Mouse (Mus musculus): ENCODE data around the gene Rgs7. TPM values are rescaled to one million over a fixed set of nuclear protein-coding genes. Genes with fewer than 3 reads are reported as not detected.

Gene Rgs7
- polyA plus RNA-seq, 1 experiment from 2014 or later: 58.2 TPM

DNA sequence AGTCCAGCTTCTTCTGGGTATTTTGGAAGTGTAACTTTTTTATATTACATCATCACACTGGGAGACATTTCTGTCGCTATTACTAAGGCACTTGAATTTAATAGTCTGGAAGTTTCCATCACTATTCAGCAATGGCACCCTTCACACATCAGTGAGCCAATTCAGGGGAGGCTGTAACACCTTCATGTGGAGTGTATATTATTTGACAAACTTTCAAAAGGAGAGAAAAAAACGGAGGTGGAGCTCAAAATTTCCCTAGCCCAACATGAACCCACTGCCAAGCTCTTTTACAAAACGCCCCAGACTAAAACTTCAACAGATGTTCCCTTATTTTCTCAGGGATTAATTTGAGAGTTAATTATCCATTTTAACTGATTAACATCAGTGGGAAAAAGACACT is 191.9 kb downstream of the Rgs7 start:
- 58% methylated on average over 3 of the region's 3 CpGs for WGBS
- Histone ChIP-seq H3K9ac (replicated peaks; ENCODE audit: low read depth, low read length) (no peak overlapping the region), H3K27ac (ENCODE audit: low read depth, low read length) (no peak overlapping the region), H3K27me3 (ENCODE audit: control insufficient read depth, insufficient read depth, low read length) (no peaks in the 10 kb centered on the region), H3K4me3 (ENCODE audit: low read depth, low read length) (no peak overlapping the region), H3K4me2 (ENCODE audit: low read depth, low read length) (no peak overlapping the region), H3K4me1 (ENCODE audit: control insufficient read depth, insufficient read depth, low read length) (peaks cover 4% of the 10 kb centered on the region; the same call in 1 of the 2 replicates), H3K36me3 (ENCODE audit: control insufficient read depth, insufficient read depth, low read length) (no peaks in the 10 kb centered on the region), H3K9me3 (ENCODE audit: control insufficient read depth, low read length) (no peaks in the 10 kb centered on the region)
- ATAC-seq (ENCODE audit: low read depth): no peak

DNA sequence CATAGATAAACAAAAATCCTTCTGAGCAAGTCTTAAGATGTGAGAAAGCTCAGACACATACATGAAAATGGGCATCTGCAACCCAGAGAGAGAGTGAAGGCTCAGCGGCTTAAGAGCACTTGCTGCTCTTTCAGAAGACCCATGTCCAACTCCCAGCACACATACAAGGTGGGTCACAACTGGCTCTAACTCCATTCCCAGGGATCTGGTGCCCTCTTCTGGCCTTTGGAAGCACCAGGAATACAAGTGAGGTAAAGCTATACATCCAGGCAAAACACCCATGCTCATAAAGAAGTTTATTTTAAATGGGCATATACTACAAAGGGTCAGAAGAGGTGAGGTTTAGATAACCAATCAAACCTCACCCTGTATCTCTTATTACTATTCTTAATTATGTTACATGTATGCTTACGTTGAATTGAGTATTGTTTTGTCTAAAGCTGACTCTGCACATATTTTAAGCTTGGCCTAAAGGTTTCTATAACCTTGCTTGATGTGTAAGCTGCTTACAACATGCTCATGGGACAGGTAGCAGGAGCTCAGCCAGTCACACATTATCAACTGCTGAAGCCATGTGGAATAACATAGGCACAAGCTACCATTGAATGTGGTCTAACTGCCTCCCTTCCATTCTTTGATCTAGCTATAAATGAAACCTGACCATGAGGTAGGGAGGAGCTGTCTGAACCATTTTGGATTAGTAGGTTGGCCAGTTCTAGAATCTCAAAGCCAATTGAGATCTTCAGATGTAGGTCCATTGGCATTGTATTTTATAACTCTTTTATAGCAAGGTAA is 192.5 kb downstream of the Rgs7 start:
- ATAC-seq (ENCODE audit: low read depth): no peak
- 86% methylated on average over 2 of the region's 2 CpGs for WGBS
- Histone ChIP-seq H3K4me2 (ENCODE audit: low read depth, low read length) (no peak overlapping the region), H3K27me3 (ENCODE audit: control insufficient read depth, insufficient read depth, low read length) (no peaks in the 10 kb centered on the region), H3K27ac (ENCODE audit: low read depth, low read length) (no peak overlapping the region), H3K4me1 (ENCODE audit: control insufficient read depth, insufficient read depth, low read length) (peaks cover 4% of the 10 kb centered on the region; the same call in 1 of the 2 replicates), H3K9ac (replicated peaks; ENCODE audit: low read depth, low read length) (no peak overlapping the region), H3K9me3 (ENCODE audit: control insufficient read depth, low read length) (no peaks in the 10 kb centered on the region), H3K36me3 (ENCODE audit: control insufficient read depth, insufficient read depth, low read length) (no peaks in the 10 kb centered on the region), H3K4me3 (ENCODE audit: low read depth, low read length) (no peak overlapping the region)

DNA sequence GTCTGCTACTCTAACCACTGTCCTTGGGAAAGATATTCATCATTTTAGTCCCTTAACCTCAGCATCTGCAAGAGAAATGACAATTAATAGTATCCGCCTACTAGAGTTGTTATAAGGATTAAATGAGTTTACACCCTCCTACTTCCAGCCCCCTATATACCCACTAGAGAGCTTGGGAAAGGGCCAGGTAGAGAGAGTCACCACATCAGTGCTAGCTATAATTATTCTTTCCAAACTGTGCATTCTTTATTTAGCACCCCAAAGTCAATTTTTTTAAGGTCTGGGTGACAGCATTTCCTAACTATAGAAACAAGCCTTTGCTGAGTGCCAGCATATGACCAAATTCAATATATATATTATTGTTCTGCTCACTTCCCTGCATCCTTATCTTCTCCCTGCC is 195.4 kb downstream of the Rgs7 start:
- Histone ChIP-seq H3K4me1 (ENCODE audit: control insufficient read depth, insufficient read depth, low read length) (peaks cover 4% of the 10 kb centered on the region; the same call in 1 of the 2 replicates), H3K9ac (replicated peaks; ENCODE audit: low read depth, low read length) (no peak overlapping the region), H3K4me3 (ENCODE audit: low read depth, low read length) (no peak overlapping the region), H3K27me3 (ENCODE audit: control insufficient read depth, insufficient read depth, low read length) (no peaks in the 10 kb centered on the region), H3K36me3 (ENCODE audit: control insufficient read depth, insufficient read depth, low read length) (no peaks in the 10 kb centered on the region), H3K4me2 (ENCODE audit: low read depth, low read length) (no peak overlapping the region), H3K27ac (ENCODE audit: low read depth, low read length) (no peak overlapping the region), H3K9me3 (ENCODE audit: control insufficient read depth, low read length) (no peaks in the 10 kb centered on the region)
- whole genome bisulfite sequencing: 86% methylated on average over 1 of the region's 1 CpGs
- ATAC-seq (ENCODE audit: low read depth): no peak

DNA sequence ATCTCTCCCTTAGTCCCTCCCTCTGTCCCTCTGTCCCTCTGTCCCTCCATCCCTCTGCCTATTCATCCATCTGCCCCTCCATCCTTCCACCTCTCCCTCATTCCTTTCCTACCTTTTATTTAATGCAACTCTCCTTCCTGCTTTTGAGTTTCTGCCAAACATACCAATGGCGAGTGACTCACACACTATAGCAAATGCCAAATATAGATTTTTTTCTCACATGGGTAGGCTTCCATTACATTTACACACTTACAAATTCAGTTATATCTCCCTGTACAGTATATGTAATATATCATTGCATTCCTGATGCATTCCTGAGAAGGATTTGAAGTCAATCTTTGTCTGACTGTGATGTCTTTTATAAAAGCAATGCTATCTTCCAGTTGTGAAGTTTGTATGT is 202.2 kb downstream of the Rgs7 start:
- Histone ChIP-seq H3K9ac (replicated peaks; ENCODE audit: low read depth, low read length) (no peak overlapping the region), H3K4me1 (ENCODE audit: control insufficient read depth, insufficient read depth, low read length) (no peaks in the 10 kb centered on the region), H3K4me2 (ENCODE audit: low read depth, low read length) (no peak overlapping the region), H3K27me3 (ENCODE audit: control insufficient read depth, insufficient read depth, low read length) (no peaks in the 10 kb centered on the region), H3K9me3 (ENCODE audit: control insufficient read depth, low read length) (no peaks in the 10 kb centered on the region), H3K4me3 (ENCODE audit: low read depth, low read length) (no peak overlapping the region), H3K36me3 (ENCODE audit: control insufficient read depth, insufficient read depth, low read length) (no peaks in the 10 kb centered on the region), H3K27ac (ENCODE audit: low read depth, low read length) (no peak overlapping the region)
- WGBS: 86% methylated on average over 1 of the region's 1 CpGs
- ATAC-seq (ENCODE audit: low read depth): no peak

DNA sequence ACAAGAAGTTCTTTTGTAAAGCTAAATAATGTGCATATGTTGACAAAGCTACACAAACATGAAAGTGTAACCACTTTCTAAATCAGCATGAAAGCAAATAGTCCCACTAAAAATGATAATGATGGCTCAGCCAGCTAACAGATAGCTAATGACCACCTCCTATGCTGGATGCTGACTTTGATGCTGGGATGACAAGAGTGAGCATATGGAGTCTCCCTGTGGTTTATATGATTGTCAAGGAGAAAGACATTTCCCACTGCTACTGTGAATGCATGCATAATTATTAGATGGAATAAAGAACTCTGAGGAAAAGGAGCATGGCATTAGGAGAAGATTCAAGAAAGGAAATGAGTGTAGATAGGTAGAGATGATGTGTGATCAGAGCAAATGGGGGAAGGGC is 230.0 kb downstream of the Rgs7 start:
- Histone ChIP-seq H3K4me2 (ENCODE audit: low read depth, low read length) (no peak overlapping the region), H3K9me3 (ENCODE audit: control insufficient read depth, low read length) (no peaks in the 10 kb centered on the region), H3K36me3 (ENCODE audit: control insufficient read depth, insufficient read depth, low read length) (no peaks in the 10 kb centered on the region), H3K27me3 (ENCODE audit: control insufficient read depth, insufficient read depth, low read length) (no peaks in the 10 kb centered on the region), H3K4me1 (ENCODE audit: control insufficient read depth, insufficient read depth, low read length) (no peaks in the 10 kb centered on the region), H3K4me3 (ENCODE audit: low read depth, low read length) (no peak overlapping the region), H3K27ac (ENCODE audit: low read depth, low read length) (no peak overlapping the region), H3K9ac (replicated peaks; ENCODE audit: low read depth, low read length) (no peak overlapping the region)
- no peak for ATAC-seq (ENCODE audit: low read depth)

DNA sequence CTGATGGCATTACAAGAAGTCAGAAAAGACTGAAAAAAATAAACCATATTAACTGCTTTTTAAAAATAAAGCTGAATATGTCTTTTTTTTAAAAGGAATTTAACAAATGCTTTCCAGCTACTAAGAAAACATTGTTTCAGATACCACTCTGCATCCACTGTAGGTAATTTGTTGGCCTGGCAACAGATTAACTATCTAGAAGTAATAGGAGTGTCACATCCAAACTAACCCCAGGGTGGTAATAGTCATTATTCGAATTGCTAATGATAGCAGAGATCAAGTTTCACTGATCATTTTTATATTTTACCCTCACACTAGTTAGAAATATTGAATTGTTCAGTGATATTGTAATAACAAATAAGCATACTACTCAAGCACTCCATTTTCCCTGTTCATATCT is 232.9 kb downstream of the Rgs7 start:
- H3K4me1 ChIP-seq (ENCODE audit: control insufficient read depth, insufficient read depth, low read length): no peaks in the 10 kb centered on the region
- no peaks in the 10 kb centered on the region for H3K9me3 ChIP-seq (ENCODE audit: control insufficient read depth, low read length)
- no peak overlapping the region for H3K4me3 ChIP-seq (ENCODE audit: low read depth, low read length)
- no peak overlapping the region for H3K9ac ChIP-seq (replicated peaks; ENCODE audit: low read depth, low read length)
- H3K27ac ChIP-seq (ENCODE audit: low read depth, low read length): no peak overlapping the region
- H3K36me3 ChIP-seq (ENCODE audit: control insufficient read depth, insufficient read depth, low read length): no peaks in the 10 kb centered on the region
- 0 out of 2 replicates have a peak, but pooled peaks have one; percentile 11 for ATAC-seq (ENCODE audit: low read depth)
- 63% methylated on average over 1 of the region's 1 CpGs for WGBS
- H3K4me2 ChIP-seq (ENCODE audit: low read depth, low read length): no peak overlapping the region
- H3K27me3 ChIP-seq (ENCODE audit: control insufficient read depth, insufficient read depth, low read length): no peaks in the 10 kb centered on the region

DNA sequence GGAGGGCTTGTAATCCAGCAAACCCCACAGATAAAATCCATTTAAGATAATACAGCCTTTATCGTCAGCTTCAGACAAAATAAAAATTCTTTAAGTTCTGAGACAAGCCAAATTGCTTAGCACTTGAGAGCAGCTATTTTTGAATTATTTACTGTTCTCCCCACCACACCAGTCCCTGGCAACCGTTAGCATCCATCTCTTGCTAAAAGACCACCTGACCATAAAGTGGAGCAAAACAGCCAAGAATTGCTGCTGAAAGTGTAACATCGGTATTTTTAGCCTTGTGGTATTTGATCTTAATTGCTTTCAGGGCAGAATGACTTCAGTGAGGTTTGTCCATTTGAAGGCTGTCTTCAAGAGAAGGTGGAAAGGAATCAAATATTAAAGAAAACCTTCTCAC is 237.1 kb downstream of the Rgs7 start:
- no peaks in the 10 kb centered on the region for H3K36me3 ChIP-seq (ENCODE audit: control insufficient read depth, insufficient read depth, low read length)
- 59% methylated on average over 3 of the region's 3 CpGs for WGBS
- no peaks in the 10 kb centered on the region for H3K9me3 ChIP-seq (ENCODE audit: control insufficient read depth, low read length)
- no peak overlapping the region for H3K27ac ChIP-seq (ENCODE audit: low read depth, low read length)
- no peak overlapping the region for H3K9ac ChIP-seq (replicated peaks; ENCODE audit: low read depth, low read length)
- no peak overlapping the region for H3K4me3 ChIP-seq (ENCODE audit: low read depth, low read length)
- H3K4me2 ChIP-seq (ENCODE audit: low read depth, low read length): no peak overlapping the region
- no peaks in the 10 kb centered on the region for H3K4me1 ChIP-seq (ENCODE audit: control insufficient read depth, insufficient read depth, low read length)
- H3K27me3 ChIP-seq (ENCODE audit: control insufficient read depth, insufficient read depth, low read length): no peaks in the 10 kb centered on the region
- no peak for ATAC-seq (ENCODE audit: low read depth)

DNA sequence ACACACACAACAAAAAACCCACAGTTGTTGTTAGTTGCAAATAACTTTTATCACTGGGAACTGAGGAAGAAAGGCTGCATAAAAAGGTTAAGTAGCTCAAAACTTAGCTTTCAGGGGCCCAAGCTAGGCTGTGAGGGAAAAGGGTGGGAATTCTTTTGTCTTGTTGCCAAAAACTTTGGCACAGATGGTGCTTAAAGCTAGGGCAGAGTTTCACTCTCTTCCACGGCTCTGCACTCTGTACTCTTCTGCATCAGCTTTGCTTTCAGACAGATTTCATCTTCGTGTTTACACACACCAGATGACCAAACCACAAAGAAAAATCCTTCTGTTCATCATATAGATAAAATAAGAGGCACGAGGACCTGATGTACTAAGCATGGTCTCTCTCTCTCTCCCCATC is 237.6 kb downstream of the Rgs7 start:
- H3K4me3 ChIP-seq (ENCODE audit: low read depth, low read length): no peak overlapping the region
- H3K9me3 ChIP-seq (ENCODE audit: control insufficient read depth, low read length): no peaks in the 10 kb centered on the region
- no peak overlapping the region for H3K4me2 ChIP-seq (ENCODE audit: low read depth, low read length)
- 60% methylated on average over 3 of the region's 3 CpGs for WGBS
- H3K4me1 ChIP-seq (ENCODE audit: control insufficient read depth, insufficient read depth, low read length): no peaks in the 10 kb centered on the region
- ATAC-seq (ENCODE audit: low read depth): no peak
- H3K27ac ChIP-seq (ENCODE audit: low read depth, low read length): no peak overlapping the region
- no peaks in the 10 kb centered on the region for H3K27me3 ChIP-seq (ENCODE audit: control insufficient read depth, insufficient read depth, low read length)
- H3K36me3 ChIP-seq (ENCODE audit: control insufficient read depth, insufficient read depth, low read length): no peaks in the 10 kb centered on the region
- no peak overlapping the region for H3K9ac ChIP-seq (replicated peaks; ENCODE audit: low read depth, low read length)

DNA sequence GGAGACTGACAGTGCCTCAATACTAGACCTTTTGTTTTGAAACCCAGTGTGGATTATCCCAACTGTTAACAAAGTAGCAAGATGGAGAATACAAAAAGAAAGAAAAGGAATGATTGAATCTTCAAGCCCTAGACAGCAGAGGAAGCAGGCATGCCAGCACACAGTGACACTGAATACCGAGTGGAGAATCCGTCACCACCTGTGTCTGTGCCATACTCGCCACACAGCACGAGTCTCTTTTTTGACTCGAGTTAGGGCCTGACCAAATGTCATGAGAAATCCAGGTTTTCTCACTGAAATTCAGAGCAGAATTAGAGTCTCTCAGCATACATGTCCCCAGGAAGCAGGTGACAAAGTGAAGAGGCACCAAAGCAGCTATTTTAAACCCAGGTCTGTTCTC is 250.2 kb downstream of the Rgs7 start:
- WGBS: 77% methylated on average over 5 of the region's 5 CpGs
- Histone ChIP-seq H3K4me2 (ENCODE audit: low read depth, low read length) (no peak overlapping the region), H3K27me3 (ENCODE audit: control insufficient read depth, insufficient read depth, low read length) (no peaks in the 10 kb centered on the region), H3K4me1 (ENCODE audit: control insufficient read depth, insufficient read depth, low read length) (no peaks in the 10 kb centered on the region), H3K9me3 (ENCODE audit: control insufficient read depth, low read length) (no peaks in the 10 kb centered on the region), H3K27ac (ENCODE audit: low read depth, low read length) (no peak overlapping the region), H3K9ac (replicated peaks; ENCODE audit: low read depth, low read length) (no peak overlapping the region), H3K36me3 (ENCODE audit: control insufficient read depth, insufficient read depth, low read length) (no peaks in the 10 kb centered on the region), H3K4me3 (ENCODE audit: low read depth, low read length) (no peak overlapping the region)
- no peak for ATAC-seq (ENCODE audit: low read depth)

Measured in neural tube, embryonic 14.5 days (tissue).